Mouse (Mus musculus) embryonic facial prominence, embryonic 13.5 days (tissue): ENCODE measurements around the gene Ccdc181. TPM values are rescaled to one million over a fixed set of nuclear protein-coding genes. Genes with fewer than 3 reads are reported as not detected.
"Not testable (repeated sequence)": the region's sequence is repeated elsewhere in the genome, so short reads cannot be mapped to it uniquely, and the experiment has no call there.

Experiments used
- ATAC-seq: fragments of 200-750 bp; cut with Nextera tagmentation; 2 replicates; pipeline ENCODE4 v1.8.0; 2017; ENCODE audit warnings: low read depth; ENCODE audit not compliant: insufficient number of reproducible peaks, insufficient read depth, low FRiP score, low TSS enrichment
- H3K27ac ChIP-seq: fragments of 300-500 bp; sonication (generic); 2 replicates; pipeline ENCODE4 v1.5.1; 2015; ENCODE audit warnings: moderate library complexity, mild to moderate bottlenecking, inconsistent platforms
- H3K27me3 ChIP-seq: fragments of 300-500 bp; sonication (generic); 2 replicates; pipeline ENCODE4 v1.6.1; 2015; ENCODE audit warnings: mild to moderate bottlenecking, inconsistent platforms
- H3K36me3 ChIP-seq: fragments of 300-500 bp; sonication (generic); 2 replicates; pipeline ENCODE4 v1.6.1; 2015; ENCODE audit warnings: mild to moderate bottlenecking, inconsistent platforms
- H3K4me1 ChIP-seq: fragments of 300-500 bp; sonication (generic); 2 replicates; pipeline ENCODE4 v1.6.1; 2015; ENCODE audit warnings: inconsistent platforms
- H3K4me2 ChIP-seq: fragments of 300-500 bp; sonication (generic); 2 replicates; pipeline ENCODE4 v1.6.1; 2015; ENCODE audit warnings: moderate library complexity, mild to moderate bottlenecking, inconsistent platforms
- H3K4me3 ChIP-seq: fragments of 300-500 bp; sonication (generic); 2 replicates; pipeline ENCODE4 v1.5.1; 2015; ENCODE audit warnings: mild to moderate bottlenecking, inconsistent platforms
- H3K9ac ChIP-seq: fragments of 300-500 bp; sonication (generic); 2 replicates; pipeline ENCODE4 v1.6.1; 2015; ENCODE audit warnings: mild to moderate bottlenecking, inconsistent platforms
- H3K9me3 ChIP-seq: fragments of 300-500 bp; sonication (generic); 2 replicates; pipeline ENCODE4 v1.6.1; 2016; ENCODE audit warnings: inconsistent platforms
- WGBS: fragments of 180-500 bp; shearing (Covaris S2); methylation state at CpG from one replicate; pipeline ENCODE4 v1.1.7; 2015; ENCODE audit warnings: mixed read lengths; 5-methylcytosine and 5-hydroxymethylcytosine counted together
- polyA plus RNA-seq: library from polyadenylated mRNA; unstranded; fragments of >200 nt; fragmentation: Nextera tagmentation; extraction: Ambion mirVana; gene quantifications from 2 replicates; pipeline ENCODE4 v1.2.1, GENCODE M21; 2015

Gene Ccdc181
- polyA plus RNA-seq, result 5.1 and 6.8 TPM in 2 replicates

- no peaks in the 10 kb centered on the region for H3K27me3 ChIP-seq
- H3K9me3 ChIP-seq, result no peaks in the 10 kb centered on the region
- peak within 1 kb of the TSS; percentile 90 for H3K4me2 ChIP-seq
- peak within 1 kb of the TSS; percentile 11; the same call in 1 of the 2 replicates for H3K27ac ChIP-seq
- 0 out of 2 replicates have a peak, but pooled peaks cover 1% of the 10 kb centered on the region for H3K36me3 ChIP-seq
- ATAC-seq, result peak; percentile 87
- under 1% methylated on average over 31 of the region's 31 CpGs for WGBS
- H3K4me3 ChIP-seq, result peak within 1 kb of the TSS; percentile 61
- H3K9ac ChIP-seq, result peak within 1 kb of the TSS; percentile 68
- peaks cover 14% of the 10 kb centered on the region for H3K4me1 ChIP-seq
These were observed at the start of gene Ccdc181 for GRCm38 (mm10) chr1:164275455-164275954. Ccdc181 (plus strand) TSS chr1:164275585.

- not testable (repeated sequence) for H3K4me3 ChIP-seq, ATAC-seq, H3K27ac ChIP-seq, H3K4me2 ChIP-seq, H3K27me3 ChIP-seq, H3K4me1 ChIP-seq, H3K9me3 ChIP-seq, H3K9ac ChIP-seq, H3K36me3 ChIP-seq
- 86% methylated on average over 2 of the region's 4 CpGs for WGBS
These were observed 43.3 kb upstream of the Ccdc181 start for GRCm38 (mm10) chr1:164231937-164232570.

GRCm38 (mm10) chr1:164233447-164233846, 41.9 kb upstream of the Ccdc181 start:
- Histone ChIP-seq H3K9me3 (no peaks in the 10 kb centered on the region), H3K4me1 (no peaks in the 10 kb centered on the region), H3K27me3 (no peaks in the 10 kb centered on the region), H3K36me3 (no peaks in the 10 kb centered on the region), H3K4me2 (no peak overlapping the region), H3K27ac (no peak overlapping the region), H3K4me3 (no peak overlapping the region), H3K9ac (no peak overlapping the region)
- WGBS, result 85% methylated on average over 1 of the region's 1 CpGs
- ATAC-seq, result no peak

- Histone ChIP-seq H3K36me3 (no peaks in the 10 kb centered on the region), H3K27me3 (no peaks in the 10 kb centered on the region), H3K9ac (no peak overlapping the region), H3K4me1 (no peaks in the 10 kb centered on the region), H3K9me3 (no peaks in the 10 kb centered on the region), H3K4me3 (no peak overlapping the region), H3K27ac (no peak overlapping the region), H3K4me2 (no peak overlapping the region)
- 49% methylated on average over 7 of the region's 7 CpGs for WGBS
- ATAC-seq, result no peak
These were observed 40.3 kb upstream of the Ccdc181 start for GRCm38 (mm10) chr1:164235078-164235477.

- Histone ChIP-seq H3K27ac (no peak overlapping the region), H3K27me3 (no peaks in the 10 kb centered on the region), H3K9ac (no peak overlapping the region), H3K4me2 (no peak overlapping the region), H3K36me3 (no peaks in the 10 kb centered on the region), H3K4me3 (no peak overlapping the region), H3K9me3 (no peaks in the 10 kb centered on the region), H3K4me1 (no peaks in the 10 kb centered on the region)
- ATAC-seq, result no peak
- 65% methylated on average over 7 of the region's 7 CpGs for WGBS
These were observed 39.3 kb upstream of the Ccdc181 start for GRCm38 (mm10) chr1:164236078-164236477.

- H3K9ac ChIP-seq, result no peak overlapping the region
- WGBS, result 78% methylated on average over 2 of the region's 2 CpGs
- no peak overlapping the region for H3K27ac ChIP-seq
- no peak overlapping the region for H3K4me3 ChIP-seq
- no peak overlapping the region for H3K4me2 ChIP-seq
- no peaks in the 10 kb centered on the region for H3K9me3 ChIP-seq
- H3K36me3 ChIP-seq, result no peaks in the 10 kb centered on the region
- H3K4me1 ChIP-seq, result no peaks in the 10 kb centered on the region
- ATAC-seq, result no peak
- H3K27me3 ChIP-seq, result no peaks in the 10 kb centered on the region
These were observed 33.9 kb upstream of the Ccdc181 start for GRCm38 (mm10) chr1:164241494-164241893.

- no peak overlapping the region for H3K27ac ChIP-seq
- no peak for ATAC-seq
- no peaks in the 10 kb centered on the region for H3K9me3 ChIP-seq
- no peak overlapping the region for H3K9ac ChIP-seq
- H3K4me1 ChIP-seq, result peaks cover 4% of the 10 kb centered on the region
- no peak overlapping the region for H3K4me2 ChIP-seq
- H3K27me3 ChIP-seq, result no peaks in the 10 kb centered on the region
- no peak overlapping the region for H3K4me3 ChIP-seq
- no peaks in the 10 kb centered on the region for H3K36me3 ChIP-seq
- 49% methylated on average over 8 of the region's 8 CpGs for WGBS
These were observed 32.6 kb upstream of the Ccdc181 start for GRCm38 (mm10) chr1:164242809-164243208.

- 44% methylated on average over 8 of the region's 8 CpGs for WGBS
These were observed 27.9 kb upstream of the Ccdc181 start for GRCm38 (mm10) chr1:164247442-164247841.

GRCm38 (mm10) chr1:164247971-164248370, 27.4 kb upstream of the Ccdc181 start:
- ATAC-seq, result no peak
- H3K4me2 ChIP-seq, result peak overlapping the region; percentile 78
- H3K9ac ChIP-seq, result peak overlapping the region; percentile 74
- peaks cover 4% of the 10 kb centered on the region; the same call in 1 of the 2 replicates for H3K27me3 ChIP-seq
- no peaks in the 10 kb centered on the region for H3K9me3 ChIP-seq
- peaks cover 28% of the 10 kb centered on the region for H3K4me1 ChIP-seq
- H3K36me3 ChIP-seq, result no peaks in the 10 kb centered on the region
- peak overlapping the region; percentile 81 for H3K4me3 ChIP-seq
- WGBS, result 10% methylated on average over 10 of the region's 10 CpGs
- no peak overlapping the region for H3K27ac ChIP-seq

More at GRCm38 (mm10) chr1:164247442-164247841, 27.9 kb upstream of the Ccdc181 start:
- Histone ChIP-seq H3K36me3 (no peaks in the 10 kb centered on the region), H3K27ac (no peak overlapping the region), H3K4me3 (no peak overlapping the region), H3K4me1 (peaks cover 28% of the 10 kb centered on the region), H3K27me3 (peaks cover 4% of the 10 kb centered on the region; the same call in 1 of the 2 replicates), H3K9ac (peak overlapping the region; percentile 74; the same call in 1 of the 2 replicates), H3K4me2 (peak overlapping the region; percentile 78), H3K9me3 (no peaks in the 10 kb centered on the region)
- ATAC-seq, result no peak

GRCm38 (mm10) chr1:164248465-164249331, 26.7 kb upstream of the Ccdc181 start, which contains the start of gene Slc19a2:
Slc19a2 (plus strand) TSS chr1:164249046.
- H3K27me3 ChIP-seq, result peaks cover 4% of the 10 kb centered on the region; the same call in 1 of the 2 replicates
- peak within 1 kb of the TSS; percentile 51; the same call in 1 of the 2 replicates for H3K27ac ChIP-seq
- ATAC-seq, result peak; percentile 90
- peak within 1 kb of the TSS; percentile 78 for H3K4me2 ChIP-seq
- H3K36me3 ChIP-seq, result no peaks in the 10 kb centered on the region
- H3K4me1 ChIP-seq, result peaks cover 28% of the 10 kb centered on the region
- under 1% methylated on average over 68 of the region's 79 CpGs for WGBS
- H3K9me3 ChIP-seq, result no peaks in the 10 kb centered on the region
- peak within 1 kb of the TSS; percentile 81 for H3K4me3 ChIP-seq
- peak within 1 kb of the TSS; percentile 78 for H3K9ac ChIP-seq

GRCm38 (mm10) chr1:164249332-164249711, 26.1 kb upstream of the Ccdc181 start:
- Histone ChIP-seq H3K9ac (peak overlapping the region; percentile 78), H3K27me3 (peaks cover 4% of the 10 kb centered on the region; the same call in 1 of the 2 replicates), H3K4me1 (peaks cover 28% of the 10 kb centered on the region), H3K36me3 (no peaks in the 10 kb centered on the region), H3K4me2 (peak overlapping the region; percentile 78), H3K27ac (peak overlapping the region; percentile 28; the same call in 1 of the 2 replicates), H3K4me3 (peak overlapping the region; percentile 81), H3K9me3 (no peaks in the 10 kb centered on the region)
- WGBS, result 0% methylated on average over 33 of the region's 33 CpGs
- ATAC-seq, result no peak; the same call in 1 of the 2 replicates
